Mouse (Mus musculus) cortical plate, adult 2 months (tissue): Measurements from ENCODE around the gene Golga5. TPM values are rescaled to one million over a fixed set of nuclear protein-coding genes. Genes with fewer than 3 reads are reported as not detected.
A peak's percentile ranks its signal among the peaks of the same experiment; 100 is the strongest.

Source experiments
- H3K27ac ChIP-seq: fragments of 200-500 bp; 2 replicates; pipeline ENCODE4 v1.5.1; 2012; ENCODE audit warnings: low read length, control low read depth, inconsistent platforms; ENCODE audit not compliant: insufficient read depth
- H3K4me1 ChIP-seq: fragments of 200-500 bp; 2 replicates; pipeline ENCODE4 v1.6.1; 2011; ENCODE audit warnings: low read length; ENCODE audit not compliant: control insufficient read depth, insufficient read depth
- H3K4me3 ChIP-seq: fragments of 200-500 bp; 2 replicates; pipeline ENCODE4 v1.5.1; 2011; ENCODE audit warnings: mild to moderate bottlenecking, low read length, control low read depth; ENCODE audit not compliant: insufficient read depth
- CTCF ChIP-seq: fragments of 200-500 bp; IDR thresholded peaks from 2 replicates; pipeline ENCODE4 v1.5.1; 2011; ENCODE audit warnings: mild to moderate bottlenecking, control low read depth, low read length; ENCODE audit not compliant: insufficient read depth; ENCODE audit errors: extremely low read depth
- POLR2A ChIP-seq: fragments of 200-500 bp; IDR thresholded peaks from 2 replicates; pipeline ENCODE4 v1.6.1; 2011; ENCODE audit warnings: mild to moderate bottlenecking, low read length, control low read depth; ENCODE audit not compliant: insufficient read depth; ENCODE audit errors: extremely low read depth
- polyA plus RNA-seq: library from polyadenylated mRNA; depleted of rRNA; stranded (reverse); fragments of >200 nt; gene quantifications from 2 replicates; pipeline ENCODE4 v1.2.3, GENCODE M21; 2012; rRNA removed

Golga5 gene
- 23.4 and 25.1 TPM in 2 replicates for polyA plus RNA-seq

- peaks cover 3% of the 10 kb centered on the region; the same call in 1 of the 2 replicates for H3K4me1 ChIP-seq
- H3K27ac ChIP-seq: no peak within 1 kb of the TSS
- TF ChIP-seq CTCF (no peak), POLR2A (peak; percentile 25; the same call in 1 of the 2 replicates)
- H3K4me3 ChIP-seq: peak within 1 kb of the TSS; percentile 86
Observed at GRCm38 (mm10) chr12:102468894-102469764, at the start of gene Golga5. Golga5 (plus strand) TSS chr12:102469135.

GRCm38 (mm10) chr12:102419544-102419943, 49.4 kb upstream of the Golga5 start:
- peak overlapping the region; percentile 78 for H3K27ac ChIP-seq
- TF ChIP-seq CTCF (no peak), POLR2A (no peak)
- no peak overlapping the region for H3K4me3 ChIP-seq
- peaks cover 16% of the 10 kb centered on the region for H3K4me1 ChIP-seq

GRCm38 (mm10) chr12:102420168-102420890, 48.6 kb upstream of the Golga5 start:
- H3K27ac ChIP-seq: peak overlapping the region; percentile 78
- TF ChIP-seq CTCF (no peak), POLR2A (no peak)
- peaks cover 12% of the 10 kb centered on the region for H3K4me1 ChIP-seq
- no peak overlapping the region for H3K4me3 ChIP-seq

- Histone ChIP-seq H3K27ac (no peak overlapping the region), H3K4me3 (no peak overlapping the region), H3K4me1 (peaks cover 4% of the 10 kb centered on the region)
- TF ChIP-seq POLR2A (no peak), CTCF (no peak)
Observed at GRCm38 (mm10) chr12:102422065-102422464, 46.9 kb upstream of the Golga5 start.

GRCm38 (mm10) chr12:102422623-102423320, 46.2 kb upstream of the Golga5 start:
- Histone ChIP-seq H3K4me3 (no peak overlapping the region), H3K27ac (no peak overlapping the region), H3K4me1 (peaks cover 4% of the 10 kb centered on the region)
- TF ChIP-seq CTCF (no peak), POLR2A (no peak)

GRCm38 (mm10) chr12:102423625-102424024, 45.3 kb upstream of the Golga5 start:
- Histone ChIP-seq H3K4me1 (peaks cover 4% of the 10 kb centered on the region), H3K4me3 (no peak overlapping the region), H3K27ac (no peak overlapping the region)
- TF ChIP-seq POLR2A (no peak), CTCF (no peak)

- TF ChIP-seq CTCF (no peak), POLR2A (no peak)
- no peak overlapping the region for H3K27ac ChIP-seq
- H3K4me1 ChIP-seq: peaks cover 4% of the 10 kb centered on the region
- H3K4me3 ChIP-seq: no peak overlapping the region
Observed at GRCm38 (mm10) chr12:102424456-102424855, 44.5 kb upstream of the Golga5 start.

- TF ChIP-seq CTCF (no peak), POLR2A (no peak)
- Histone ChIP-seq H3K4me1 (no peaks in the 10 kb centered on the region), H3K4me3 (no peak overlapping the region), H3K27ac (no peak overlapping the region)
Observed at GRCm38 (mm10) chr12:102425048-102425578, 43.8 kb upstream of the Golga5 start.

- Histone ChIP-seq H3K27ac (no peak overlapping the region), H3K4me1 (no peaks in the 10 kb centered on the region), H3K4me3 (no peak overlapping the region)
- no peak for TF ChIP-seq POLR2A
- TF ChIP-seq CTCF: no peak
Observed at GRCm38 (mm10) chr12:102426285-102426684, 42.6 kb upstream of the Golga5 start.
